Mouse (Mus musculus) ovary, adult 2 months (tissue): ENCODE measurements around the gene BC048562. TPM values are rescaled to one million over a fixed set of nuclear protein-coding genes. Genes with fewer than 3 reads are reported as not detected.

Experiments used
- polyA plus RNA-seq: library from polyadenylated mRNA; depleted of rRNA; stranded (reverse); fragments of >200 nt; gene quantifications from 2 replicates; pipeline ENCODE4 v1.2.3, GENCODE M21; 2012; rRNA removed

Gene BC048562
- polyA plus RNA-seq: not detected in 2 replicates

DNA sequence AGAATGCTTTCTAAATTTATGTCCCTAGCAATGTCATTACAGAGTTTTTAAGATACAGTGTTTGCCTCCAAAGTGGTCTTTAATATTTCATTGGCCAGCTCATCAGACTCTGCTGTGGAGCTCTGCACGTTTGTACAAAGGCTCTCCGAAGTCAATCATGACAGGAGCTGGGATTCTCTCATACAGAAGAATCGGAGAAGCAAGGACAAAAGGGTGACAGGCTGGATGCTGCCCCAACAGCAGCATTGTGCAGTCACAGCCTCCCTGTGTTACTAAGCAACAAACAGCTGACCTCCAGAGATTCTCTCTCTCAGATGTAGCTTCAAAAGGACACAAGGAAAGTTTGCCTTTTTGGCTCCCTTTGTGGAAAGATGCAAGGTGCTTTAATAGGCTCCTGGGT is at the start of gene BC048562:
Gene BC048562 (plus strand): TSS at position 301 of the 400 bp plus-strand sequence.

DNA sequence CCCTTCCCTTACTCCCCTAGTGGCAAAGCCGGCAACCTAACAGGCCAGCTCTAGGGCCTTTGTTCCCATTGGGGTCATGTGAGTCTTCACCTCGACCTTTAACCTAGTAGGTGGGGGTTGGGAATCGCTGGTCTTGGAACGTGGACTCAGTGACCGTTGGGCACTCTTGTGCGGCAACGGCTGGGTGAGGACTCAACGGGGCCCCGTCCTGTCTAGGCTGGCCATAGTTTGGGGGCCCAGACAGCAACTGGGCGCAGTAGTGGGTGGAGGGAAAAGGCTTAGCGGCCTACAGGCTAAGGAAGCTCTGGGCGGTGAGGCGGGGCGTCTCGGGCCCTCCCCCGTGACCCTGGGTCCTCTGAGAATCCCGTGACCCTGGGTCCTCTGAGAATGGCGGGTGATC is 43.6 kb upstream of the BC048562 start, which contains the start of gene 1700102P08Rik:
Gene 1700102P08Rik (plus strand): TSS at position 130 of the 400 bp plus-strand sequence.

DNA sequence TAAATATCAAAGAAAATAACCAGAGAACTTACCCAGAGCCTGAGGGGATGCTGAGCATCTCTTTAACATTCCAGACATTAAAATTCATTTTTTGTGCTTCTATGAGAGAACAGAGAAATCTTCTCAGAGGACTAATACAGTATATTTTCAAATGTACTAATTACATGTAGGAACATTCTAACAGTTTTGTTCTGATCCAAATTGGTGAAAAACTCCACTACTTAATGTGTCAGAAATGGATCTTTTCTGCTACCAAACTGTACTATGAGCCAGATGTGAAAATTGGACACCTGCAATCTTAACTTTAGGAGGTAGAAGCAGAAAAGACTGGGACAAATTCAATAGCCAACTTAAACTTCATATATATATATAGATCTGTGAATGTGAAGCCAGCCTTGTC is 7.9 kb upstream of the BC048562 start, which contains the start of gene Ccdc36:
Gene Ccdc36 (minus strand): TSS at position 101 of the 400 bp plus-strand sequence.

DNA sequence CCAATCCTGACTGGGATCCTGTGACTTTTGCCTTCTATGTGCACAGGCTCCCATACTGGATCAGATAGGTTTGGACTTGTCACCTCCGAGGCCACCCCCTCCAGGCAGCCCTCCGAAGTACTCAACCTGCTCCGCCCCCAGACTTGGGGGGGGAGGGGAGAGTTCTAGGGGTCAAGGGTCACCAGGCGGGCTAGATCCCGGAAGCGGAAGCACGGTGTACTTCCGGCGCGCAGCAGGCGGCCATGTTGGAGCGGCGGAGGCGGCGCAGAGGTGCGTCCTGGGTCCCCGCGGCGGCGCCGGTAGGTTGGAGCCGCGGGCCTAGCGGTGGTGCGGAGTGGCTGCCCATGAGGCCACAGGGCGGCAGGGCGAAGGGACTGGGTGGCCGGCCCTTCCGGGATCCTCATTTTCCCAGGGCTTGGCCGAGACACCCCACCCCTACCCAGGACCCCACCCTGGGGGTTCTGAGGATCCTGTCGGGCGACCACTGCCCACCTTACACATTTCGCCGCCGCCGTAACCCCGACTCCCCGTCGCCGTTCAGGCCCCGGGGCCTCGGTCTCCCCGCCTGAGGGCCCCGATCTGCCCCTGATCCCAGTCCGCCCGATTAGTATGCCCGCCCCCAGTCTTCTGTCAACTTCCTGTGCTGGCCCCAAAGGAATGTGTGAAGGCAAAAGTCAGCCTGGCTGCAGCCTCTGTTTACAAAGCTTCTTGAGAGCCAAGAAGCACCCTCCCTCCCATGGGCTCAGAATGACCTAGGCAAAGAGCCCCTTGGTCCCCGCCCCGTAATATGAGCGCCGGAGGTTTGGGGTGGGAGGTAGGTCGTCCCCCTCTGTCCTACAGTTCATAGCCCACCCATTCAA is 24.3 kb downstream of the BC048562 start, which contains the start of gene Ccdc71:
Gene Ccdc71 (plus strand): TSS at position 209 of the 860 bp plus-strand sequence.

DNA sequence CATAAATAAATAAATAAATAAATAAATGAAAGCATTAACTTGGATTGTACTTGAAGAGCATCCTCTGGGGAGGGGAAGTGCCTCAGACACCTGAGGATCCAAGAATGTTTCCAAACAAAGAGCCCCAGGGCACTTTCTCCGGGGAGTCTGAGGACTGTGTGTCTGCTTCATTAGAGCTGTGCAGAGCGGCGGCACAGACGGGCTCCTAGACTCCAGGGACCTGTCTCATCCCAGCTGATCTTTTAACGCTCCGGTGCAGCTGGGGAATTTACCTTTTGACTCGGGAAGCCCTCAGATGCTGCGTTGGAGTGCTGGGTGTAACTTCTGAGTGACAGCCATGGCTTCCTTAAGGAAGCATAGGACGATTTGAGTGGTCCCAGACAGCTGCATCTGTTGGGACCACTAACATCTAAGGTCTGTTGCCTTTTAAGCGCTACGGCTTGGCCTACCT is 24.9 kb downstream of the BC048562 start, which contains the start of gene Klhdc8b:
Gene Klhdc8b (minus strand): TSS at position 401 of the 451 bp plus-strand sequence.

DNA sequence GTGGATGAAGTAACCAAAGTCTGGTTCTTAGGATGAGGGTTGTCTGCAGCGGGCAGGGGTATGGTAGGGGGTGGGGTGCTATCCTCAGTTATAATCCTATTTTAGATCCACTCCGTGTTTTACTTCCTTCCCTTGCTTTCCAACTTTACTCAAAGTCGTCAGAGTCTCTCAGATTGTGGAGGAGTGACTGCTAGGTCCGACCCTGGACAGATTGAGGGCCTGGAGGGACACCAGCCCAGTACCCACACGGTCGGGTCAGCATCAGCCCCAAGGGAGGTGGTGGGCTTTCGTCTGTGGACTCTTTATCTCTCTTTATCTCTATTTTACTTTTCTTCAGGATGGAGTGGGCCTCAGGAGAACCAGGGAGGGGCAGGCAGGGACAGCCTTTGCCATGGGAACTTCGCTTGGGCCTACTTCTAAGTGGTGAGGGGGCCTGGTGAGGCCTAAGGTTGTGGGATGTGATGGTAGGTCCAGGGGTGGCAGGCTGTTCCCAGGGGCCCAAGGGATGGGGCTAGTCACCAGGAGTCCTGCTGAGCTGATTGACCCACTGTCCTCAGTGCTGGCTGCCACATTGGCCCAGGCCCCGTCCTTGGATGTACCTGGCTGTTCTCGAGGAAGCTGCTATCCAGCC is 43.6 kb downstream of the BC048562 start, which contains the start of gene Lamb2:
Gene Lamb2 (plus strand): TSS at position 16 of the 631 bp plus-strand sequence.

DNA sequence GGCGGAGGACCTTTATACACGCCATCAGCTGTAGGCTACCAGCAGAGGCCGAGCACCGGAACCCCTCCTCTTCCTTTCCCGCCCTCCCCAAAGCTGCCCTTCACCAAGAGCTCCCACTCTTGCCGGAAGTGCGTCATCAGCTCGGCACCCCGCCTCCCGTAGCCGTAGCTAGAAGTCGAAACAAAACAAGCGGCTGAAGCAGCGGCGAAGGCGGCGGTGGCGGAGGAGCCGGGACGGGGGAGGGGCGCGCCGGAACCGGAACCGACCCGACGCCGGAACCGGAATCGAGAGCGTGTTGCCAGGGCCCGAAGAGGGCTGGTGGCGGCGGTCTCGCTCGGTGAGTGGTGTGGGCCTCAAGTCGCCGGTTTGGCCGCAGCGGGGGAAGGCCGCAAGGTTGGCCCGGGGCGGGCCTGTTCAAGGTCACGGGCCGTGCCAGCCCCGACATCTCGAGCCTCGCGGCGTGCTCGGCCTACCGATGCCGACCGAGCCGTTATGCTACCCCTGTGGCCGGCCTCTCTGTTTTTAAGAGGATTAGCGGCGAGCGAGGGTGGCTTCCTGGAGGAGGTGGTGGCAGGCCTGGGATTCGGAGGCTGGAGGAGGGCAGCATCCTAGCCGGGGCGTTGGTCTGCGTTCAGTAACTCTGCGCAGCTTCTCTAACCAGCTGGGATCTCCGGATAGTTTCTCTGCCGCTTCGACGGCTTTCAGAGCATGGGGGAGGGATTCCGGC is 54.4 kb downstream of the BC048562 start, which contains the start of gene Usp19:
Gene Usp19 (plus strand): TSS at position 44 of the 727 bp plus-strand sequence.

Other genes with a start within 250 kb of the BC048562 start
- 1.9 and 2.0 TPM in 2 replicates for gene Bsn, start 246.1 kb upstream of the BC048562 start, polyA plus RNA-seq
- 101 and 122 TPM in 2 replicates for gene Dag1, start 172.5 kb upstream of the BC048562 start, polyA plus RNA-seq
- 19.4 and 25.5 TPM in 2 replicates for gene Nicn1, start 146.1 kb upstream of the BC048562 start, polyA plus RNA-seq
- 7.6 and 12.8 TPM in 2 replicates for gene Amt, start 139.6 kb upstream of the BC048562 start, polyA plus RNA-seq
- 86.5 and 130 TPM in 2 replicates for gene Rhoa, start 130.4 kb upstream of the BC048562 start, polyA plus RNA-seq
- gene Tcta, start 130.3 kb upstream of the BC048562 start, polyA plus RNA-seq: 37.2 and 41.9 TPM in 2 replicates
- 1,075 and 1,331 TPM in 2 replicates for gene Gpx1, start 97.6 kb upstream of the BC048562 start, polyA plus RNA-seq
- gene Usp4, start 88.6 kb upstream of the BC048562 start, polyA plus RNA-seq: 57.3 and 69.2 TPM in 2 replicates
- 0.59 and 0.73 TPM in 2 replicates for gene 1700102P08Rik, start 43.7 kb upstream of the BC048562 start, polyA plus RNA-seq
- 0.05 and 0.08 TPM in 2 replicates for gene Ccdc36, start 8.0 kb upstream of the BC048562 start, polyA plus RNA-seq
- gene Ccdc71, start 24.0 kb downstream of the BC048562 start, polyA plus RNA-seq: 33.6 and 34.2 TPM in 2 replicates
- gene Klhdc8b, start 25.1 kb downstream of the BC048562 start, polyA plus RNA-seq: 92.6 and 96.4 TPM in 2 replicates
- gene Lamb2, start 43.3 kb downstream of the BC048562 start, polyA plus RNA-seq: 288 and 298 TPM in 2 replicates
- 218 and 280 TPM in 2 replicates for gene Usp19, start 54.1 kb downstream of the BC048562 start, polyA plus RNA-seq
- 293 and 360 TPM in 2 replicates for gene Qars, start 71.2 kb downstream of the BC048562 start, polyA plus RNA-seq
- gene Qrich1, start 80.3 kb downstream of the BC048562 start, polyA plus RNA-seq: 143 and 200 TPM in 2 replicates
- 174 and 241 TPM in 2 replicates for gene Impdh2, start 123.8 kb downstream of the BC048562 start, polyA plus RNA-seq
- gene Ndufaf3, start 131.0 kb downstream of the BC048562 start, polyA plus RNA-seq: 38.7 and 43.7 TPM in 2 replicates
- gene Dalrd3, start 133.4 kb downstream of the BC048562 start, polyA plus RNA-seq: 275 and 288 TPM in 2 replicates
- 138 and 143 TPM in 2 replicates for gene Wdr6, start 142.3 kb downstream of the BC048562 start, polyA plus RNA-seq
- gene P4htm, start 161.2 kb downstream of the BC048562 start, polyA plus RNA-seq: 26.4 and 28.4 TPM in 2 replicates
- 31.7 and 31.8 TPM in 2 replicates for gene Arih2, start 212.9 kb downstream of the BC048562 start, polyA plus RNA-seq
- gene Slc25a20, start 225.6 kb downstream of the BC048562 start, polyA plus RNA-seq: 19.7 and 26.4 TPM in 2 replicates